Mouse (Mus musculus): ENCODE measurements around the gene Mxi1.

DNA sequence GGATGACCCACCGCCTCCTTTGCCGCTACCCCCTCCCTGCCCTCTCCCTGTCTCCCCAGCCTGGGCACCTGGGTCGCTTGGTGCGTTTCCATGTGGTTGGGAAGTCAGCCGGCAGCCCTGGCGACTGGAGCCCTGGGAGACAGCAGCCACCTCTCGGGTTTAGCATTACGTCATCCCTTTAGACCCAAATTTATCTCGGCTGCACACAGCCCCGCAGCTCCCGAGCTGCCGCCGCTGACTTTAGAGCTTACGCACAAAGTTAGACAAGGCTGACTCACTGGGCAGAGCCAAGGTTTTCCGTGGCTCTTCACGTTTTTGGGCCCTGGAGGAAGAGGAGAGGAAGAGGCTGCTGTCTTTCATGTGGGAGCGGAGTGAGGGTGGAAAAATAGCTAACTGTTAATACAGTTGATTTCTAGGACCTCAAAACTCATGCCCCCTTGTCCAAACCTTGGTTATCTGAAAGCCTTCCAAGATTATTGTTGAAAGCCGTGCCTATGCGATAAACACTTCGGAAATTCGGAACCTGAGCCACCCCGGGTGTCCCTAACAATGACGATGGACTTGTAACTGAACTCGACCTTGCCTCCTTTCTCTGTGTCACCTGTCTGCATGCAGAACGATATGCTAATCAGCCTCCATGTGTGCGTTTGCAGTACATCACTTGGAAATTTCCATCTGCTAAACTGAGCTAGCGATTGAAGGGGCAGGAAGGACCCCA is 15.4 kb downstream of the Mxi1 start:
- no peak for TF ChIP-seq CTCF (IDR thresholded peaks at IDR 0.05 in 2 of 3, conservative IDR thresholded peaks at IDR 0.05 in 1 of 3; ENCODE audit: control insufficient read depth in 1 of 3, insufficient read depth in 1 of 3, low read depth in 2 of 3, low read length in 3 of 3, poor library complexity in 1 of 3, severe bottlenecking in 1 of 3)
- TF ChIP-seq POLR2A (IDR thresholded peaks at IDR 0.05; ENCODE audit: control insufficient read depth in 1 of 2, insufficient read depth in 1 of 2, low read depth in 1 of 2, low read length in 2 of 2, poor library complexity in 1 of 2), result peak; percentile 42 to 63; a peak in 3 of 4 replicates
- no peak for TF ChIP-seq ZC3H11A (IDR thresholded peaks at IDR 0.05; ENCODE audit: low read depth, low read length)
- TF ChIP-seq RAD21 (IDR thresholded peaks at IDR 0.05; ENCODE audit: low read depth, low read length), result no peak
- peak; percentile 78 for TF ChIP-seq MXI1 (IDR thresholded peaks at IDR 0.05; ENCODE audit: low read depth, low read length)
- TF ChIP-seq EP300 (IDR thresholded peaks at IDR 0.05; ENCODE audit: low read depth in 1 of 2, low read length in 2 of 2), result peak; percentile 34 to 37; a peak in 1 of 4 replicates
- TF ChIP-seq SMC3 (IDR thresholded peaks at IDR 0.05; ENCODE audit: low read depth, low read length), result no peak
- TF ChIP-seq TAL1 (IDR thresholded peaks at IDR 0.05; ENCODE audit: low read length), result peak; percentile 74
